Mouse (Mus musculus) bone marrow, adult 2 months (tissue): ENCODE data around the gene Tango2.

Source experiments
- CTCF ChIP-seq: fragments of 200-500 bp; IDR thresholded peaks from 2 replicates; pipeline ENCODE4 v1.5.1; 2011; ENCODE audit warnings: low read length, control low read depth; ENCODE audit not compliant: control insufficient read depth, insufficient read depth
- POLR2A ChIP-seq: fragments of 200-500 bp; IDR thresholded peaks from 2 replicates; pipeline ENCODE4 v1.6.1; 2011; ENCODE audit warnings: low read depth, mild to moderate bottlenecking, control low read depth, low read length, borderline replicate concordance; ENCODE audit not compliant: control insufficient read depth

- TF ChIP-seq CTCF: no peak
- no peak for TF ChIP-seq POLR2A
Observed at GRCm38 (mm10) chr16:18250828-18251790, 96.8 kb downstream of the Tango2 start.
